Mouse (Mus musculus) 3134 (cell line): ENCODE measurements at regions not wholly inside any gene's neighbourhood (a gene's known extent, or its start where the extent isn't known, plus 50 kb on each side); places are given as distances from the start of the nearest gene placed in this dataset.

ENCODE experiments used
- DNase-seq: peaks from one replicate; pipeline ENCODE4 v3.0.0-alpha.2; 2011; ENCODE audit warnings: low spot score; ENCODE audit not compliant: insufficient read length; ENCODE audit errors: extremely low read depth

- DNase-seq: no peak
Measured at GRCm38 (mm10) chr12:97929877-97930276, 329.4 kb downstream of the Galc start.

- no peak for DNase-seq
Measured at GRCm38 (mm10) chr12:97927036-97927435, 332.2 kb downstream of the Galc start.

- no peak for DNase-seq
Measured at GRCm38 (mm10) chr12:97921349-97922264, 337.7 kb downstream of the Galc start.

GRCm38 (mm10) chr12:97918416-97918815, 340.8 kb downstream of the Galc start:
- no peak for DNase-seq

- DNase-seq: no peak
Measured at GRCm38 (mm10) chr12:97915026-97915425, 344.2 kb downstream of the Galc start.

- DNase-seq: no peak
Measured at GRCm38 (mm10) chr12:97912730-97913129, 346.5 kb downstream of the Galc start.

- no peak for DNase-seq
Measured at GRCm38 (mm10) chr12:97899266-97899665, 360.0 kb downstream of the Galc start.

GRCm38 (mm10) chr12:97898178-97898577, 361.1 kb downstream of the Galc start:
- no peak for DNase-seq

- no peak for DNase-seq
Measured at GRCm38 (mm10) chr12:97895981-97896380, 363.3 kb downstream of the Galc start.

- DNase-seq: no peak
Measured at GRCm38 (mm10) chr12:97888801-97889455, 370.3 kb downstream of the Galc start.

GRCm38 (mm10) chr12:97888291-97888800, 370.9 kb downstream of the Galc start:
- no peak for DNase-seq

GRCm38 (mm10) chr12:97882439-97882838, 376.8 kb downstream of the Galc start:
- DNase-seq: no peak

GRCm38 (mm10) chr12:97872391-97872790, 386.9 kb downstream of the Galc start:
- DNase-seq: peak; percentile 8

GRCm38 (mm10) chr12:97862921-97863320, 396.3 kb downstream of the Galc start:
- no peak for DNase-seq

- DNase-seq: no peak
Measured at GRCm38 (mm10) chr12:97836202-97836908, 422.9 kb downstream of the Galc start.

- DNase-seq: no peak
Measured at GRCm38 (mm10) chr12:97793364-97794120, 465.7 kb downstream of the Galc start.

GRCm38 (mm10) chr12:97783476-97783875, 475.8 kb downstream of the Galc start:
- no peak for DNase-seq

- DNase-seq: no peak
Measured at GRCm38 (mm10) chr12:97759116-97759515, 500.1 kb downstream of the Galc start.

- DNase-seq: no peak
Measured at GRCm38 (mm10) chr12:97758624-97759023, 500.6 kb downstream of the Galc start.

GRCm38 (mm10) chr12:97750166-97750565, 509.1 kb downstream of the Galc start:
- DNase-seq: no peak
